Mouse (Mus musculus): ENCODE data around the gene 4930562C15Rik. TPM values are rescaled to one million over a fixed set of nuclear protein-coding genes. Genes with fewer than 3 reads are reported as not detected.

The 4930562C15Rik gene
- polyA plus RNA-seq, 1 experiment from 2014 or later, result 0.83 TPM

- Histone ChIP-seq H3K4me1 (peaks cover 7% of the 10 kb centered on the region; the same call in 1 of the 2 replicates), H3K4me3 (replicated peaks) (no peak overlapping the region), H3K27ac (no peak overlapping the region), H3K27me3 (no peaks in the 10 kb centered on the region), H3K4me2 (no peak overlapping the region), H3K36me3 (no peaks in the 10 kb centered on the region), H3K9me3 (replicated peaks) (no peaks in the 10 kb centered on the region), H3K9ac (no peak overlapping the region)
- 51% methylated on average over 9 of the region's 9 CpGs for WGBS
- peak; percentile 79 for ATAC-seq (replicated peaks; ENCODE audit: low FRiP score)
These were observed 27.8 kb downstream of the 4930562C15Rik start for GRCm38 (mm10) chr16:4862863-4863483.

- Histone ChIP-seq H3K4me2 (no peak overlapping the region), H3K9me3 (replicated peaks) (no peaks in the 10 kb centered on the region), H3K27ac (no peak overlapping the region), H3K36me3 (no peaks in the 10 kb centered on the region), H3K4me3 (replicated peaks) (no peak overlapping the region), H3K27me3 (no peaks in the 10 kb centered on the region), H3K9ac (no peak overlapping the region), H3K4me1 (peaks cover 7% of the 10 kb centered on the region; the same call in 1 of the 2 replicates)
- ATAC-seq (replicated peaks; ENCODE audit: low FRiP score), result no peak
- 83% methylated on average over 8 of the region's 8 CpGs for WGBS
These were observed 28.5 kb downstream of the 4930562C15Rik start for GRCm38 (mm10) chr16:4863742-4864141.

- Histone ChIP-seq H3K27me3 (no peaks in the 10 kb centered on the region), H3K36me3 (peaks cover 9% of the 10 kb centered on the region; the same call in 1 of the 2 replicates), H3K27ac (peak overlapping the region; percentile 63), H3K4me1 (peaks cover 7% of the 10 kb centered on the region; the same call in 1 of the 2 replicates), H3K9ac (no peak overlapping the region), H3K4me2 (no peak overlapping the region), H3K4me3 (replicated peaks) (no peak overlapping the region), H3K9me3 (replicated peaks) (no peaks in the 10 kb centered on the region)
- WGBS, result 52% methylated on average over 7 of the region's 7 CpGs
- ATAC-seq (replicated peaks; ENCODE audit: low FRiP score), result peak; percentile 13; the same call in 1 of the 2 replicates
These were observed 31.0 kb downstream of the 4930562C15Rik start for GRCm38 (mm10) chr16:4866101-4866695.

- no peak for ATAC-seq (replicated peaks; ENCODE audit: low FRiP score)
- Histone ChIP-seq H3K27ac (no peak overlapping the region), H3K9ac (no peak overlapping the region), H3K36me3 (peaks cover 37% of the 10 kb centered on the region), H3K27me3 (no peaks in the 10 kb centered on the region), H3K9me3 (replicated peaks) (no peaks in the 10 kb centered on the region), H3K4me1 (peaks cover 3% of the 10 kb centered on the region; the same call in 1 of the 2 replicates), H3K4me3 (replicated peaks) (no peak overlapping the region), H3K4me2 (no peak overlapping the region)
- WGBS, result 92% methylated on average over 5 of the region's 5 CpGs
These were observed 35.3 kb downstream of the 4930562C15Rik start for GRCm38 (mm10) chr16:4870490-4870889.

- H3K9ac ChIP-seq, result no peak overlapping the region
- no peak for ATAC-seq (replicated peaks; ENCODE audit: low FRiP score)
- H3K27me3 ChIP-seq, result no peaks in the 10 kb centered on the region
- no peak overlapping the region for H3K4me2 ChIP-seq
- no peak overlapping the region for H3K4me3 ChIP-seq (replicated peaks)
- H3K9me3 ChIP-seq (replicated peaks), result no peaks in the 10 kb centered on the region
- peaks cover 52% of the 10 kb centered on the region for H3K36me3 ChIP-seq
- peaks cover 17% of the 10 kb centered on the region for H3K4me1 ChIP-seq
- no peak overlapping the region for H3K27ac ChIP-seq
- WGBS, result 80% methylated on average over 2 of the region's 2 CpGs
These were observed 36.7 kb downstream of the 4930562C15Rik start for GRCm38 (mm10) chr16:4871926-4872325.

GRCm38 (mm10) chr16:4875198-4876032 is 40.2 kb downstream of the 4930562C15Rik start:
- no peak for ATAC-seq (replicated peaks; ENCODE audit: low FRiP score)
- H3K9ac ChIP-seq, result no peak overlapping the region
- H3K36me3 ChIP-seq, result peaks cover 44% of the 10 kb centered on the region
- H3K27ac ChIP-seq, result peak overlapping the region; percentile 45; the same call in 1 of the 2 replicates
- H3K4me2 ChIP-seq, result no peak overlapping the region
- H3K4me3 ChIP-seq (replicated peaks), result no peak overlapping the region
- peaks cover 35% of the 10 kb centered on the region for H3K4me1 ChIP-seq
- 80% methylated on average over 23 of the region's 23 CpGs for WGBS
- H3K27me3 ChIP-seq, result no peaks in the 10 kb centered on the region
- no peaks in the 10 kb centered on the region for H3K9me3 ChIP-seq (replicated peaks)

- Histone ChIP-seq H3K4me2 (no peak overlapping the region), H3K36me3 (peaks cover 43% of the 10 kb centered on the region), H3K4me1 (peaks cover 37% of the 10 kb centered on the region), H3K9me3 (replicated peaks) (no peaks in the 10 kb centered on the region), H3K4me3 (replicated peaks) (no peak overlapping the region), H3K27ac (peak overlapping the region; percentile 45; the same call in 1 of the 2 replicates), H3K9ac (no peak overlapping the region), H3K27me3 (no peaks in the 10 kb centered on the region)
- no peak for ATAC-seq (replicated peaks; ENCODE audit: low FRiP score)
- 77% methylated on average over 8 of the region's 8 CpGs for WGBS
These were observed 40.9 kb downstream of the 4930562C15Rik start for GRCm38 (mm10) chr16:4876033-4876680.

- no peaks in the 10 kb centered on the region for H3K27me3 ChIP-seq
- 77% methylated on average over 4 of the region's 4 CpGs for WGBS
- H3K4me1 ChIP-seq, result peaks cover 47% of the 10 kb centered on the region
- peaks cover 43% of the 10 kb centered on the region for H3K36me3 ChIP-seq
- H3K27ac ChIP-seq, result peak overlapping the region; percentile 100
- no peak overlapping the region for H3K9ac ChIP-seq
- peak overlapping the region; percentile 83 for H3K4me2 ChIP-seq
- H3K9me3 ChIP-seq (replicated peaks), result no peaks in the 10 kb centered on the region
- ATAC-seq (replicated peaks; ENCODE audit: low FRiP score), result no peak
- H3K4me3 ChIP-seq (replicated peaks), result peak overlapping the region; percentile 94; the same call in 1 of the 2 replicates
These were observed 42.0 kb downstream of the 4930562C15Rik start for GRCm38 (mm10) chr16:4877195-4877594.

GRCm38 (mm10) chr16:4877701-4878100 is 42.5 kb downstream of the 4930562C15Rik start:
- Histone ChIP-seq H3K4me3 (replicated peaks) (peak overlapping the region; percentile 94), H3K27me3 (no peaks in the 10 kb centered on the region), H3K4me1 (peaks cover 47% of the 10 kb centered on the region), H3K4me2 (peak overlapping the region; percentile 83), H3K27ac (peak overlapping the region; percentile 100), H3K9me3 (replicated peaks) (no peaks in the 10 kb centered on the region), H3K9ac (no peak overlapping the region), H3K36me3 (peaks cover 42% of the 10 kb centered on the region)
- no peak for ATAC-seq (replicated peaks; ENCODE audit: low FRiP score)
- WGBS, result 57% methylated on average over 3 of the region's 3 CpGs

- Histone ChIP-seq H3K4me3 (replicated peaks) (peak overlapping the region; percentile 94), H3K4me1 (peaks cover 47% of the 10 kb centered on the region), H3K27ac (peak overlapping the region; percentile 100), H3K9me3 (replicated peaks) (no peaks in the 10 kb centered on the region), H3K36me3 (peaks cover 36% of the 10 kb centered on the region), H3K9ac (peak overlapping the region; percentile 88), H3K4me2 (peak overlapping the region; percentile 83), H3K27me3 (no peaks in the 10 kb centered on the region)
- 18% methylated on average over 5 of the region's 5 CpGs for WGBS
- ATAC-seq (replicated peaks; ENCODE audit: low FRiP score), result no peak
These were observed 43.1 kb downstream of the 4930562C15Rik start for GRCm38 (mm10) chr16:4878192-4878885.

GRCm38 (mm10) chr16:4879101-4879707 is 44.0 kb downstream of the 4930562C15Rik start:
- ATAC-seq (replicated peaks; ENCODE audit: low FRiP score), result peak; percentile 29
- H3K9ac ChIP-seq, result peak overlapping the region; percentile 88
- no peaks in the 10 kb centered on the region for H3K9me3 ChIP-seq (replicated peaks)
- H3K27me3 ChIP-seq, result no peaks in the 10 kb centered on the region
- peak overlapping the region; percentile 100 for H3K27ac ChIP-seq
- H3K4me2 ChIP-seq, result peak overlapping the region; percentile 83
- H3K4me3 ChIP-seq (replicated peaks), result peak overlapping the region; percentile 94
- peaks cover 47% of the 10 kb centered on the region for H3K4me1 ChIP-seq
- H3K36me3 ChIP-seq, result peaks cover 28% of the 10 kb centered on the region
- WGBS, result under 1% methylated on average over 50 of the region's 54 CpGs

All from kidney, embryonic 15.5 days (tissue).